Mouse (Mus musculus) spleen, adult 12 weeks (tissue): ENCODE measurements around the gene Gadd45b.

Source experiments
- DNase-seq: peaks from one replicate; pipeline ENCODE4 v3.0.0; 2022; ENCODE audit warnings: low spot score

The Gadd45b gene

GRCm38 (mm10) chr10:80956385-80956784 is 26.5 kb downstream of the Gadd45b start:
- DNase-seq, result no peak

GRCm38 (mm10) chr10:80956901-80957300 is 27.0 kb downstream of the Gadd45b start:
- no peak for DNase-seq

DNA sequence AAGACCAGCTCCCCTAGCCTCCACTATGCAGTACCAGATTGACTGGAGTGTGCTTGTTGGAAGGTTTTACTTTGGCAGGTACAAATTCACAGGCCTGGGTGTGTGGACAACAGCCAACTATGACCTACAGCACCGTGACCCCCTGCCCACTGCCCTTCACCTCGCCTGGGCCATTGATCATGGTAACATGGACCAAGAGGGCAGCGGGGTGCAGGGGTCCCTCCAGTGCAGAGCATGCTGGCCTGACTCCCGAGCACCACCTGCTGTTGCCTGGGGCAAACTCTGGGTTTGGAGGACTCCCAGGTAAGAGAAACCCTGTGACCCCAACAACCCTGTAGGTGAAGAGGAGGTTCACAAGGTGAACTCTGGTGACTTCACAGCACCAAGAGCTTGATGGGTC is 27.9 kb downstream of the Gadd45b start:
- DNase-seq, result no peak

GRCm38 (mm10) chr10:80958979-80959637 is 29.2 kb downstream of the Gadd45b start:
- no peak for DNase-seq

DNA sequence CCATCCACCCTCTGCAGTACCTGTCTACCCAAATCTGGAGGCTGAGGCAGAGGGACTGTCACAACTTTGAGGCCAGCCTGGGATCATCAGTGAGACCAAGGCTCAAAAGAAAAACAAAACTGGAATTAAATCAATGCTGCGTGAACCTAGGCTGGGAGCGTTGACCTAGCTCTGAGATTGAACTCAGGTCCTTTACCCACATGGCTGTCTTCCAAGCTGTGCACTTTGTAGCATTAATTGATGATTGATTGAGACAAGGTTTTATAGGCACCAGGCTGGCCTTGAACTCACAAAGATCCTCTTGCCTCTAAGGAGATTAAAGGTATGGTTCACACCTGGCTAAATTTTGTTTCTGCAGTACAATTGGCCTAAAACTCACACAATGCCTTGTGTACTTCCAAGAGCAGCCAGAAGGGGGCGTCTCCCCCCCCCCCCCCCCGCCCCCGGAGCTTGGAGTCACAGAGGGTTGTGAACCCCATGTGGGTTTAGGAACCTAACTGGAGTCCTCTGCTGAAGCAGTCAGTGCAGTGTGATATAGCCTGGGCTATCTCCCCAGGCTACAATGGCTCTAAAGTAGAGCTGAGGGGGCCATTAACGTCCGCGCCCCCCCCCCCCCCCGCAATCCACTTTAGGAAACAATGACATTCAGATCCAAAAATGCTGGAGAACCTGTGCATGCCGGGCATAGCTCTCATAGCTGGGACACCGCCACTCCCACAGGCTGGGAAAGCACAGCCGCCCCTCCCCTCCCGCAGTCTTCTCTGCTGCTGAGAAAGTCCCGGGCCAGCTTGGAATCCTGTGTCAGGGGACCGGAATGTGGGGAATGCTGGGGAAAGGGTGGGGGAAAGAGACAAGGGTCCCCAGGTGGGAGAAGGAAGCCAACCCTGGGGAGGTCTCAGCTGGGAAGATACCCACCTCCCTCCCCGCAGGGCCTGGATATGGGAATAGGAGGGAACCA is 31.0 kb downstream of the Gadd45b start:
- DNase-seq, result no peak

DNA sequence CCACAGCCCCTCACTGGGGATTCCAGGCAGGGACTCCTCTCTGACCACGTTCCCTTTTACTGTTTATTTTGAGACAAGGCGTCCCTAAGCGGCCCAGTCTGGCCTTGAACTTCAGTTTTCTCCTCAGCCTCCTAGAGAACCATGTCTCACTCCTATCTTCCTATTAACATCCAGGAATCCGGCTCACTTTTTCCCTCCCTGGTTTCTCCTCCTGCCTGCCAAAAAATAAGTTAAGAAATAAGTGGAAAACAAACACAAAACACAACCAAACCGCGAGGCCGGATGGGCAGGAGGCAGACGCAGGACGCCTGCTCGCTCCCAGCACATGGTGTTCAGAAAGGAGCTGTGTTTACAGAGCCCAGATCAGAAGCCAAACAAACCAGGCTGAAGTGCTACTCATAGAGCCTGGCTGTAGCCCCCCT is 32.2 kb downstream of the Gadd45b start:
- DNase-seq, result no peak

DNA sequence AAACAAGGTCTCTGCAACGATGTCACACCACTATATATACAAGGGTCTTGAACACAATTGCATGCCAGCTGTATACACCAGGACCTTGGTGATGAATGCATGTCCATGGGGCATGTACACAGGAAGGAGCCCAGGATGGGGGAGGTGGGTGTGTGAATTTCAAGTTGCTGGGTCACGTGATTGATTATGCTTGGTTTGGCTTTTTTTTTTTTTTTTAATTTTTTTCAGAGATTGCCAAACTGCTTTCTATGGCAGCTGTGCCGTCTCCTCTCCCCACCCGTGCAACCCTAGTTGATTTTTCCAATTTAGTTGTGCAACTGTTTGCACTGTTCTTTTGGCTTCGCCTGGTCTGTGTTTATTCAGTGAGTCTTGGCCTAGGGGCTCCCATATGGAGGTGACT is 32.7 kb downstream of the Gadd45b start:
- DNase-seq, result no peak

DNA sequence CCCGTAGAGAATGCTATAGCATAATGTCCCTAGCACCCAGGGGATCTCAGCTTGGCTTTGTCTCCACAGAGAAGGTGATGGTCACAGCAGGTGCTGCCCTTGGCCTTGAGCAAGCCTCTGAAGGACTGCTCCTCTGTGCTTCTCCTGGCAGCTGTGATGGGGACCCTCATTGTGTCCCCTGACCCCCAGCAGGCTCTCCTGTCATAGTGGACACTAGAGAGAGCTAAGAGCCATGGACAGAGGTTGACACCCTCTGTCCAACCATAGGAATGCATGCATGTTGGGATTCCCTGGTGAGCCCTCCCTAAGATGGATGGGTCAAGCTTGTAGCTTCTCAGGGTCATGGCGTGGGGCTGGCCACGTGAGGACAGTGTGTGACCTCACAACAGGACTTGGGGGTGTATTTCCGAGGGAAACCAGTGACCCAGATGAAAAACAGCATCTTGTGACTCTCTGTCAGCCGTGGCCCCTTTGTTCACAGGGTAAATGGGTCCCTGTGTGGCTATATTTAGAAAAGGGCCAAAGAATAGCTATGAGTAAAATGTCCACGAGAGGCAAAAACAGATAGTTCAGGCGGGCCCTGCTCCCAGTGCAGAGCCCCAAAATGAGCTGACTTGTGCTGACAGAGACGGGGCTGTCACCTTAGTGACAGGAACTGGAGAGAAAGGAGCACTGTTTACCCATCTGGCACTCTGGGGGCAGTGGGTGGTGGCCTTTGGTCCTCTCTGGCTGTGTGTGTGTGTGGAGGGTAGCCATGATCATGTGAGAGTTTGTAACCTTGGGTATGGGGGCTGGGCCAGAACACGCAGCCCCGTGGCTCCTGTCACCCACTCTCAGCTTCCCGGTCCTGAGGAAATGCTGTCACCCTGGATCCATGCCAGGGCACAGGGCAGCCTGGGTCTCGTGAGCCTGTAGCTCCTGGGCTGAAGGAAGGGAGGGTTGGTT is 33.4 kb downstream of the Gadd45b start:
- no peak for DNase-seq

GRCm38 (mm10) chr10:80966296-80966695 is 36.4 kb downstream of the Gadd45b start:
- DNase-seq, result no peak

DNA sequence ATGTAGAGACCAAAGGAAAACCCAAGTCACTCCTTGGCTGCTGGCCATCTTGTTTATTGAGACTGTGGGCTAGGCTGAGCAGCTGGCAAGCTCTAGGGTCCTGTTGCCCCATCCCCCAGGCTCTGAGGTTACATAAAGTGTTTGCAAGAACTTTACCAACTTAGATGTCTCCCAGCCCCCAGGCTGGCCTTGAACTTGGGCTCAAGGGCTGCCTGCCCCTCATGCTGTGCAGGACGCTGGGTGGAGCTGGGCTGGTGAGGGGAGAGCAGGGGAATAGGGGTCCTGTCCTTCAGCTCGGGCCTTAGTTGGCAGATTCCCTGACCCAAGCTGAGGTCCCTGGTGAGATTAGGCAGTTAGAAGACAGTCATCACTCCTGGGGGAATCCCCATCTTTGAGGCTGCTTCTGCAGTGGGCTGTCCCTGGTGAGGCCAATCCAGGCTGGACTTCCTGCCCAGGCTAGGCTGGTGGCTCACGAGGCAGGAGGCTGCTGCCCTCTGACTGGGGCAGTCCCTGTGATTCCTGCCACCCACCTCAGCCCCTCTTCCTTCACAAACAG is 37.3 kb downstream of the Gadd45b start:
- no peak for DNase-seq

DNA sequence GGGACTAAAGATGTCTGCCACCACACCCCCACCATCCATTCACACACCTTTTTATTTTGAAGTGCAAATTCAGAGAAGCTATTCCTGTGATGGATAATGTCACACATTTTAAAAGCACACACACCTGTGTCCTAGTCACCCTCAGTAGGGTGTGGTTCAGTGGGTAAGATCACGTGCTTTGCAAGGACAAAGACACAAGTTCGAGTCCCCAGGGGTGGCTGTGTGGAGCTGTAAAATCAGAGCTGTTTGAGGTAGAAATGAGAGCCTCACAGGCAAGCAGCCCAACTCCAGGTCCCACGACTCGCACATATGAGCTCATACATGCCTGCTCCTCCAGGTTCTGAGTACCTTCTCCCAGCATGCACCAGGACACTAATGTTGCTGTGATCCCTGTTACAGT is 38.2 kb downstream of the Gadd45b start:
- DNase-seq, result no peak

DNA sequence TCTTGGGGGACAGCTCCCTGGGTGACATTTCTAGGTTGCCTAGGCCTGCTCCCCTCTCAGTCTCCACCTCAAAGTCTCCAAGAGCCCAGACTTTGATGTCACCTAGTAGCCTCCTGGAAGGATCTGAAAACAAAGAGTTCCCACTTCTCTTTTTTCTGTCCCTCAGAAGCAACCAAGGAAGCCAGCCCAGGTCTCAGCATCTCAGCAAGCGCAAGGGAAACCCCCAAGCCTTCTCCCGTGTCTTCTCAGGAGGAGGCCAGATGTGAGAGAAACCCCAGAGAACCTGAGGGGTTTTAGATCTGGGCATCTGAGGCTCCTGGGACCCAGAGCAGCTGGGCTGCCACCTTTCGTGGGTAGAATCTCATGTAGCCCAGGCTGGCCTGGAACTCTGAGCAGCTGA is 39.4 kb downstream of the Gadd45b start:
- no peak for DNase-seq

- no peak for DNase-seq
Observed at GRCm38 (mm10) chr10:80970159-80970558, 40.3 kb downstream of the Gadd45b start.

DNA sequence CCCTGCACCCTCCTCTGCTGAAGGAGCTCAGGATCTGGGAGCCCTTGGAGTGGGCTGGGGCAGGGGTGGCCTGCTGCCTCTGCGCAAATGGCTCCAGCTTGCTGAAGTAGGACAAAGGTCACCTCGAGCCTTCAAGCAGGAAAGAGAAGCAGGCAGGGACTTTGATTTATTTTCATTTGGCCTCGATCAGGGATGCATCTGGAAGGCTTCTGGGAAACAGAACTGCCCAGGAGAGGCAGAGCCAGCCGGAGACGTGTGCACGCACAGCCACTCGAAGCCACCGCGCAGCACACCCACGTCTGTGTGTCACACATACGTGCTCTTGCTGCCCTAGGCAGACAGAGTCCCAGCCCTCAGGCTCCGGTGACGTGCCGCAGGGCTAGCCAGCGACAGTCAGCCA is 41.7 kb downstream of the Gadd45b start:
- DNase-seq, result no peak

GRCm38 (mm10) chr10:80972071-80972987 is 42.5 kb downstream of the Gadd45b start:
- no peak for DNase-seq

GRCm38 (mm10) chr10:80973722-80974121 is 43.8 kb downstream of the Gadd45b start:
- DNase-seq, result no peak

DNA sequence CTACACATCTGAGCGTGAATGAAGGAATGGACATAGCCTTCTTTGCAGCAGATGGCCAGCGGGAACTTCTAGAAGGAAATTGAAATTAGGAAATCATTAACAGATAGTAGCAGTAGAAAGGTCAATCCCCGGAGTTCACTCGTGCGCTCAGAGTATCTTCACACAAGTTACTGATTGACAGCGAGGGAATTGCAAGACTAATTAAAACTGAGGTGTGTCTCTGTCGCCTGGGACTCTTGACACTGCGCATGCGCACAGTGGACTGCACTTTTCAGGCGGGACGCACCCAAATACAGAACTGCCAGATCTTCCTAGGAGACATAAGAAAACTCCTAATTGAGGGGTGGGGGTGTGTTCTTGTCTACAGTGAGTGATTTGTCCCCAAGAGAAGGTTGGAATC is 45.6 kb downstream of the Gadd45b start:
- no peak for DNase-seq

GRCm38 (mm10) chr10:80981564-80982112 is 51.8 kb downstream of the Gadd45b start:
- no peak for DNase-seq
